Mouse (Mus musculus) forebrain, embryonic 14.5 days (tissue): Measurements from ENCODE around the gene Rps6kb2. TPM values are rescaled to one million over a fixed set of nuclear protein-coding genes. Genes with fewer than 3 reads are reported as not detected.

Experiments used
- ATAC-seq: fragments of 200-750 bp; cut with Nextera tagmentation; 2 replicates; pipeline ENCODE4 v1.8.0; 2017; ENCODE audit warnings: mild to moderate bottlenecking, moderate library complexity
- DNase-seq: peaks from one replicate; pipeline ENCODE4 v3.0.0-alpha.2; 2015; ENCODE audit warnings: low spot score
- H3K27ac ChIP-seq: fragments of 300-500 bp; sonication (generic); 2 replicates; pipeline ENCODE4 v1.5.1; 2014; ENCODE audit warnings: low read depth, mild to moderate bottlenecking, control low read depth, low read length, moderate library complexity
- H3K27me3 ChIP-seq: fragments of 300-500 bp; sonication (generic); replicated peaks from 2 replicates; pipeline ENCODE4 v1.6.1; 2014; ENCODE audit warnings: low read length, control low read depth, mixed read lengths; ENCODE audit not compliant: control insufficient read depth, insufficient read depth
- H3K36me3 ChIP-seq: fragments of 300-500 bp; sonication (generic); 2 replicates; pipeline ENCODE4 v1.6.1; 2014; ENCODE audit warnings: low read length, control low read depth; ENCODE audit not compliant: control insufficient read depth, insufficient read depth
- H3K4me1 ChIP-seq: fragments of 300-500 bp; sonication (generic); 2 replicates; pipeline ENCODE4 v1.6.1; 2014; ENCODE audit warnings: antibody characterized with exemption, low read length, control low read depth; ENCODE audit not compliant: control insufficient read depth, insufficient read depth
- H3K4me2 ChIP-seq: fragments of 300-500 bp; sonication (generic); 2 replicates; pipeline ENCODE4 v1.6.1; 2014; ENCODE audit warnings: mild to moderate bottlenecking, control low read depth, low read length
- H3K4me3 ChIP-seq: fragments of 300-500 bp; sonication (generic); 2 replicates; pipeline ENCODE4 v1.5.1; 2014; ENCODE audit warnings: low read depth, low read length, control low read depth
- H3K9ac ChIP-seq: fragments of 300-500 bp; sonication (generic); 2 replicates; pipeline ENCODE4 v1.6.1; 2014; ENCODE audit warnings: mild to moderate bottlenecking, low read length, control low read depth, moderate library complexity
- H3K9me3 ChIP-seq: fragments of 300-500 bp; sonication (generic); replicated peaks from 2 replicates; pipeline ENCODE4 v1.6.1; 2016; ENCODE audit warnings: low read length, control low read depth, mixed read lengths; ENCODE audit not compliant: control insufficient read depth
- WGBS: fragments of 180-500 bp; shearing (Covaris S2); extraction: QIAGEN DNeasy Blood & Tissue Kit; methylation state at CpG from one replicate; pipeline ENCODE4 v1.1.7; 2014; 5-methylcytosine and 5-hydroxymethylcytosine counted together
- polyA plus RNA-seq: library from polyadenylated mRNA; unstranded; fragments of >200 nt; fragmentation: Nextera tagmentation; extraction: Ambion mirVana; gene quantifications from 2 replicates; pipeline ENCODE4 v1.2.1, GENCODE M21; 2014

The Rps6kb2 gene
- polyA plus RNA-seq, 1 experiment from 2014 or later: 32.3 TPM

DNA sequence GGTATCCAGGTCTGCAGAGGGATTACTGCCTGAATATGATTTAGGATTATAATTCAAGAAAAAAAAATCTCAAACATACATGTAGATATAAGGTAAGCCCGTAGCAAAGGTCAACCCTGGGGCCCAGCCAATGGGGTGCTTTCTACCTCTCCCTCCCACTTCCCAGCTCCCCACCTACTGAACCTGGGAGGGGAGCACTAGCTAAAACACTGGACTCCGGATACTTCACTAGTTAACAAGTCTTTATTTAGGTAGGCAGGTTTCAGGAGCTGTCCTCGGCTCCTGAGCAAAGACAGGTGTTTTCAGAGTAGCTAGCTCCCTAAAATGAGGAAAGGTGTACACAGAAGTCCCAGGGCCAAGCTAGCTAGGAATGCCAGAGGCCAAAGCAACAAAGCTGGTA, 946 bp upstream of the Rps6kb2 start:
- no peak for ATAC-seq
- 81% methylated on average over 3 of the region's 3 CpGs for WGBS
- Histone ChIP-seq H3K4me3 (no peak overlapping the region), H3K4me2 (no peak overlapping the region), H3K9me3 (no peaks in the 10 kb centered on the region), H3K27me3 (no peaks in the 10 kb centered on the region), H3K36me3 (peaks cover 19% of the 10 kb centered on the region), H3K9ac (no peak overlapping the region), H3K27ac (no peak overlapping the region), H3K4me1 (peaks cover 10% of the 10 kb centered on the region)
- no peak for DNase-seq

- H3K4me3 ChIP-seq: peak overlapping the region; percentile 68
- H3K27me3 ChIP-seq: no peaks in the 10 kb centered on the region
- H3K4me1 ChIP-seq: peaks cover 10% of the 10 kb centered on the region
- H3K9me3 ChIP-seq: no peaks in the 10 kb centered on the region
- H3K9ac ChIP-seq: peak overlapping the region; percentile 74
- 31% methylated on average over 4 of the region's 4 CpGs for WGBS
- H3K36me3 ChIP-seq: peaks cover 25% of the 10 kb centered on the region
- peak overlapping the region; percentile 80 for H3K27ac ChIP-seq
- ATAC-seq (peak; percentile 30; the same call in 1 of the 2 replicates), DNase-seq (no peak)
- H3K4me2 ChIP-seq: peak overlapping the region; percentile 97
Observed at GRCm38 (mm10) chr19:4163543-4163887, 361 bp upstream of the Rps6kb2 start.

GRCm38 (mm10) chr19:4159049-4159448, 4.1 kb downstream of the Rps6kb2 start:
- WGBS: 95% methylated on average over 8 of the region's 8 CpGs
- Histone ChIP-seq H3K4me1 (peaks cover 10% of the 10 kb centered on the region), H3K9me3 (no peaks in the 10 kb centered on the region), H3K27ac (no peak overlapping the region), H3K4me3 (no peak overlapping the region), H3K27me3 (no peaks in the 10 kb centered on the region), H3K36me3 (peaks cover 56% of the 10 kb centered on the region), H3K4me2 (no peak overlapping the region), H3K9ac (no peak overlapping the region)
- no peak for DNase-seq
- no peak for ATAC-seq

DNA sequence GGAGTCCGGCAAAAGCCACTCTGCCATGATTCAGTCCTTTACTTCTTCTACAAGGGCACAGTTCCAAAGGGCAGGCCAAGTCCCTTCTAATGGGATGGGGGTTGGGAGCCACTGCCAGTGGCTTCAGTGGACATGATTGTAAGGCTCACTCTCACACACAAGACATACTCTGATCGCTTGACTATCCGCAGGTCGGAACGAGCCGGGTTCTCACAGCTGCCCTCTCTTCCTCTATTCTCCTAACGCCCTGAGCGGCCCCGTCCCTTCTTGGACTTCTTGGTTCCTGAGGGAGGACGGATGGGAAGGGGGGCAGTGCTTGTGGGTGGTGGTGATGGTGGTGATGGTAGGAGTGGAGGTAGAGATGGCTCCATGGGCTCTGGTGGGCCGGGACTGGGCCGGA, 6.4 kb downstream of the Rps6kb2 start:
- H3K4me2 ChIP-seq: no peak overlapping the region
- no peak overlapping the region for H3K9ac ChIP-seq
- H3K27ac ChIP-seq: no peak overlapping the region
- H3K27me3 ChIP-seq: no peaks in the 10 kb centered on the region
- ATAC-seq (no peak), DNase-seq (no peak)
- no peaks in the 10 kb centered on the region for H3K9me3 ChIP-seq
- H3K36me3 ChIP-seq: peaks cover 74% of the 10 kb centered on the region
- H3K4me3 ChIP-seq: no peak overlapping the region
- H3K4me1 ChIP-seq: no peaks in the 10 kb centered on the region
- 88% methylated on average over 12 of the region's 12 CpGs for WGBS

DNA sequence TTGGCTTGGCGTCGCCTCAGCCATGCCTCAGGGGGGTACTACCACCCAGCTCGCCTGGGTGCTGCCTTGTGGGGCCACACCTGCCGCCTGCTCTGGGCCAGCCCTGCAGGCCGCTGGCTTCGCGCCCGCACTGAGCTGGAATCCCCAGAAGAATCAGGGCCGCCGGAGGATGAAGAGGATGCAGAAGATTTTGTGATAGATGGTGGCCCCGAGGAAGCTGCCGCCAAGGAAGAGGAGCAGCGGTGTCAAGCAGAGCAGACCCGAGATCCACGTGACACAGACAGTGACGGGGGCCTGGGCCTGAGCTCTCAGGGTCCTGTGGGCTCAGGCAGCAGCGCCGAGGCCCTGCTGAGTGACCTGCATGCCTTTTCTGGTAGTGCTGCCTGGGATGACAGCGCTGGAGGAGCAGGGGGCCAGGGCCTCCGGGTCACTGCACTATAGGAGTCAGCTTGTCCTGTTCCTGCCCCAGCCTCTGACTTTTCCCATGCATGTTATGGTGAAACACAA, 7.0 kb downstream of the Rps6kb2 start:
- no peak overlapping the region for H3K27ac ChIP-seq
- no peak overlapping the region for H3K4me3 ChIP-seq
- 72% methylated on average over 20 of the region's 20 CpGs for WGBS
- no peaks in the 10 kb centered on the region for H3K27me3 ChIP-seq
- H3K36me3 ChIP-seq: peaks cover 75% of the 10 kb centered on the region
- no peak overlapping the region for H3K4me2 ChIP-seq
- DNase-seq (no peak), ATAC-seq (no peak)
- H3K4me1 ChIP-seq: no peaks in the 10 kb centered on the region
- H3K9me3 ChIP-seq: no peaks in the 10 kb centered on the region
- no peak overlapping the region for H3K9ac ChIP-seq

- Histone ChIP-seq H3K9me3 (no peaks in the 10 kb centered on the region), H3K27ac (no peak overlapping the region), H3K4me1 (no peaks in the 10 kb centered on the region), H3K4me3 (no peak overlapping the region), H3K36me3 (peaks cover 76% of the 10 kb centered on the region), H3K27me3 (no peaks in the 10 kb centered on the region), H3K4me2 (no peak overlapping the region), H3K9ac (no peak overlapping the region)
- 63% methylated on average over 6 of the region's 6 CpGs for WGBS
- DNase-seq (no peak), ATAC-seq (no peak)
Observed at GRCm38 (mm10) chr19:4155223-4156072, 7.7 kb downstream of the Rps6kb2 start.

DNA sequence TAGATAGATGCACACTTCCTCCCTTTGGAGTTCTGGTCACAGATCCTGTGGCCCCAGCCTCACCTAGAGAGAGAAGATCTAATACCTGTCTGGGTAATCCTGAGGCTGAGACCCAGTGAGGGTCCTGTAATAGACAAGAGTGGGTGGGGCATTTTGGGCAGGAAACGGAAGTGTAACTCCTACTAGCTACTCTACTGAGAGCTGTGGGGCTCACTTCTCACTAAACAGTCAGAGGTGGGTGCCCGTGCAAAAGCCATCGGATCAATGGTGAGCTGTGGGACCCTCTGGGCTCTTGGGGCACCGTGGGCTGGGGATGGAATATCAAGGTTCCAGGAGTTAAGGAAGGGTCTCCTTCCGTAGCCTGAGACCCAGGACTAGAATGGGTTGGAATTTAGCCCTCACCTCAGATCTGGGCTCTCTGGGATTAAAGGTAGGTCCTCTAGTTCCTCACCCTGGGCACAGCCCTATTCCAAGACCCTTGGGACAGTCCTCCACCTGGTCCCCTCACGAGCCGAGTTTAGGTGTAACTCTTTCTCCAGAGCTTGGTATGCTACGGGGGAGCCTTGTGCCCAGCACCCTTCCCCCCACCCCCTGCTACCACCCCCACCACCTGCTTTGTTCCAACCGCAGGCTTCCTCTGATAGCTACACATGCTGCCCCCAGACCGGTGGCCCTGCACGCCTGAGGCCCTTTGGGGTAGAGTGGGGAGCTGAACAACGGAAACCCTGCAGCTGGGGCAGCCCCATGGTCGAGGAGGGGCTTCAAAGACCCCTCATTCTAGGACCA, 8.5 kb downstream of the Rps6kb2 start:
- Histone ChIP-seq H3K9me3 (no peaks in the 10 kb centered on the region), H3K36me3 (peaks cover 74% of the 10 kb centered on the region), H3K4me3 (no peak overlapping the region), H3K4me1 (no peaks in the 10 kb centered on the region), H3K27ac (no peak overlapping the region), H3K4me2 (no peak overlapping the region), H3K27me3 (no peaks in the 10 kb centered on the region), H3K9ac (no peak overlapping the region)
- ATAC-seq: no peak
- WGBS: 82% methylated on average over 13 of the region's 13 CpGs
- DNase-seq: no peak

DNA sequence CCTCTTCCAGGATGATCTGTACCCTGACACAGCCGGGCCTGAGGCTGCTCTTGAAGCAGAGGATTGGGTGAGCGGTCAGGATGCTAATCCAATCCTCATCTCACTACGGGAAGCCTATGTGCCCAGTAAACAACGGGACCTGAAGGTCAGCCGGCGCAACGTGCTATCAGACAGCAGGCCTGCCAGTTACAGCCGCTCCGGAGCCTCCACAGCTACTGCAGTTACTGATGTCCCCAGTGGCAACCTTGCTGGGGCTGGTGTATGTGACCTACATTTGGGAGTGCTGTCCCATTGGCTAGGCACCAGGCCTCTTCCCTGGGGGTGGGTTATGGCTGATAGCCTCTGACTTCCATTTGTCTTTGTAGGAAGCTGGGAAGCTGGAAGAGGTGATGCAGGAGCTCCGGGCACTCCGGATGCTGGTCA, 9.9 kb downstream of the Rps6kb2 start, which contains the start of gene Ptprcap:
Gene Ptprcap (plus strand): TSS at position 373 of the 423 bp plus-strand sequence.
- H3K27me3 ChIP-seq: no peaks in the 10 kb centered on the region
- DNase-seq: no peak
- no peaks in the 10 kb centered on the region for H3K9me3 ChIP-seq
- H3K9ac ChIP-seq: no peak within 1 kb of the TSS
- WGBS: 81% methylated on average over 11 of the region's 11 CpGs
- peaks cover 7% of the 10 kb centered on the region; the same call in 1 of the 2 replicates for H3K4me1 ChIP-seq
- peaks cover 61% of the 10 kb centered on the region for H3K36me3 ChIP-seq
- H3K27ac ChIP-seq: no peak within 1 kb of the TSS
- ATAC-seq: no peak
- no peak within 1 kb of the TSS for H3K4me3 ChIP-seq
- H3K4me2 ChIP-seq: no peak within 1 kb of the TSS
